Mouse (Mus musculus) lung, postnatal 0 days (tissue): ENCODE measurements around the gene H2al1n. TPM values are rescaled to one million over a fixed set of nuclear protein-coding genes. Genes with fewer than 3 reads are reported as not detected.
A peak's percentile ranks its signal among the peaks of the same experiment; 100 is the strongest.
"Not testable (repeated sequence)": the region's sequence is repeated elsewhere in the genome, so short reads cannot be mapped to it uniquely, and the experiment has no call there.

ENCODE experiments used
- ATAC-seq: fragments of 200-750 bp; cut with Nextera tagmentation; 2 replicates; pipeline ENCODE4 v1.8.0; 2017; ENCODE audit warnings: moderate library complexity
- DNase-seq: peaks from one replicate; pipeline ENCODE4 v3.0.0-alpha.2; 2016; ENCODE audit warnings: low spot score
- H3K27ac ChIP-seq: fragments of 300-500 bp; sonication (generic); 2 replicates; pipeline ENCODE4 v1.5.1; 2014; ENCODE audit warnings: antibody characterized with exemption, mild to moderate bottlenecking, low read length, mixed read lengths
- H3K27me3 ChIP-seq: fragments of 300-500 bp; sonication (generic); replicated peaks from 2 replicates; pipeline ENCODE4 v1.6.1; 2014; ENCODE audit warnings: low read length, mixed read lengths; ENCODE audit not compliant: insufficient read depth
- H3K36me3 ChIP-seq: fragments of 300-500 bp; sonication (generic); 2 replicates; pipeline ENCODE4 v1.6.1; 2014; ENCODE audit warnings: low read length, mixed read lengths; ENCODE audit not compliant: insufficient read depth
- H3K4me1 ChIP-seq: fragments of 300-500 bp; sonication (generic); 2 replicates; pipeline ENCODE4 v1.6.1; 2014; ENCODE audit warnings: antibody characterized with exemption, low read depth, low read length, mixed read lengths; ENCODE audit not compliant: insufficient read depth
- H3K4me2 ChIP-seq: fragments of 300-500 bp; sonication (generic); replicated peaks from 2 replicates; pipeline ENCODE4 v1.6.1; 2014; ENCODE audit warnings: low read depth, mild to moderate bottlenecking, low read length, moderate library complexity, mixed read lengths
- H3K4me3 ChIP-seq: fragments of 300-500 bp; sonication (generic); 2 replicates; pipeline ENCODE4 v1.5.1; 2014; ENCODE audit warnings: low read depth, low read length
- H3K9ac ChIP-seq: fragments of 300-500 bp; sonication (generic); replicated peaks from 2 replicates; pipeline ENCODE4 v1.6.1; 2014; ENCODE audit warnings: low read depth, mild to moderate bottlenecking
- H3K9me3 ChIP-seq: fragments of 300-500 bp; sonication (generic); 2 replicates; pipeline ENCODE4 v1.6.1; 2016; ENCODE audit warnings: low read length, mixed read lengths
- CTCF ChIP-seq: IDR thresholded peaks from 2 replicates; pipeline ENCODE4 v1.5.1; 2016; ENCODE audit warnings: antibody characterized with exemption, mild to moderate bottlenecking
- EP300 ChIP-seq: IDR thresholded peaks from 2 replicates; pipeline ENCODE4 v1.6.1; 2016; ENCODE audit warnings: antibody characterized with exemption, mild to moderate bottlenecking, control low read depth
- WGBS: fragments of 180-500 bp; shearing (Covaris S2); extraction: QIAGEN DNeasy Blood & Tissue Kit; methylation state at CpG from one replicate; pipeline ENCODE4 v1.1.7; 2014; 5-methylcytosine and 5-hydroxymethylcytosine counted together
- polyA plus RNA-seq: library from polyadenylated mRNA; unstranded; fragments of >200 nt; fragmentation: Nextera tagmentation; extraction: Ambion mirVana; gene quantifications from 2 replicates; pipeline ENCODE4 v1.2.1, GENCODE M21; 2015

H2al1n gene
- not detected in 2 replicates for polyA plus RNA-seq

DNA sequence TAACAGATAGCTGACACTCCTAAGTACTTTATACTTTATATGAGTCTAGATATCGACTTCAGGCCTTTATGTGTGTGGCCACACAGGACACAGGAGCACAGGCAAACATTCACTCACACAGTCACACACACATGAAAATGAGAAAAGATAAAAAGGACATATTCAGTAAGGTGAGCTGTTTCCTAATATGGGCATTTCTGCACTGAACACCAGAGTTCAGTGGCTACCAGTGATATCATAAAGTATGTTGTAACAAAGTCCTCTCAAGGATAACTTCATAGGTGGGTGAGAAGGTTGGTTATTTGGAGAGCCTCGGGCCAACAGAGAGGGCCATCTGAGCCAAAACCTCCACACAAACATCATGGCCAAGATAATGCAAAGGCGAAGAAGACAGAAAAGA lies at the start of gene H2al1n:
H2al1n (plus strand) TSS at position 301 of the 400 bp plus-strand sequence.
- not testable (repeated sequence) for H3K36me3 ChIP-seq, H3K9ac ChIP-seq, H3K27me3 ChIP-seq, H3K4me2 ChIP-seq, H3K4me3 ChIP-seq, ATAC-seq, DNase-seq, H3K27ac ChIP-seq, H3K9me3 ChIP-seq, H3K4me1 ChIP-seq
- 67% methylated on average over 3 of the region's 3 CpGs for WGBS

DNA sequence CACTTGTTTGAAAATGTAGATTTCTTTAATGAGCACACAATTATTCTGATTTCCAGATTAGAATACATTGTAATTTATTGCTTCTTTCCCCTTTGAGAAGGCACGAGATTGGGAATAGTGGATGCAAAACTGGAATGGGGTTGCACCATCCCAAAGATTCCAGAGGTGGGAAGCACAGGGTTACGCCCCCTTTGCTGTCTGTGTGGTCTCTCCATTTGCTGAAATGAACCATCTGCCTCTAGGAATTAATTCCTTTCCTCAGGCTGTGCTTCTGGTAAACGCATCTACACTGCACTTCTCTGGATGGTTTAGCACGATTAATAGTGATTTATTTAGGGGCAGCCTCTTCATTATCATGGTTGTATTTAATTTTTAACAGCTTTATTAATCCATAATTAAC lies 11.7 kb upstream of the H2al1n start:
- Histone ChIP-seq H3K27ac (no peak overlapping the region), H3K9me3 (no peaks in the 10 kb centered on the region), H3K9ac (no peak overlapping the region), H3K27me3 (no peaks in the 10 kb centered on the region), H3K4me3 (no peak overlapping the region), H3K4me2 (no peak overlapping the region), H3K36me3 (no peaks in the 10 kb centered on the region), H3K4me1 (no peaks in the 10 kb centered on the region)
- WGBS = 52% methylated on average over 4 of the region's 4 CpGs
- ATAC-seq = no peak
- DNase-seq = peak; percentile 15
- TF ChIP-seq CTCF (no peak), EP300 (no peak)

DNA sequence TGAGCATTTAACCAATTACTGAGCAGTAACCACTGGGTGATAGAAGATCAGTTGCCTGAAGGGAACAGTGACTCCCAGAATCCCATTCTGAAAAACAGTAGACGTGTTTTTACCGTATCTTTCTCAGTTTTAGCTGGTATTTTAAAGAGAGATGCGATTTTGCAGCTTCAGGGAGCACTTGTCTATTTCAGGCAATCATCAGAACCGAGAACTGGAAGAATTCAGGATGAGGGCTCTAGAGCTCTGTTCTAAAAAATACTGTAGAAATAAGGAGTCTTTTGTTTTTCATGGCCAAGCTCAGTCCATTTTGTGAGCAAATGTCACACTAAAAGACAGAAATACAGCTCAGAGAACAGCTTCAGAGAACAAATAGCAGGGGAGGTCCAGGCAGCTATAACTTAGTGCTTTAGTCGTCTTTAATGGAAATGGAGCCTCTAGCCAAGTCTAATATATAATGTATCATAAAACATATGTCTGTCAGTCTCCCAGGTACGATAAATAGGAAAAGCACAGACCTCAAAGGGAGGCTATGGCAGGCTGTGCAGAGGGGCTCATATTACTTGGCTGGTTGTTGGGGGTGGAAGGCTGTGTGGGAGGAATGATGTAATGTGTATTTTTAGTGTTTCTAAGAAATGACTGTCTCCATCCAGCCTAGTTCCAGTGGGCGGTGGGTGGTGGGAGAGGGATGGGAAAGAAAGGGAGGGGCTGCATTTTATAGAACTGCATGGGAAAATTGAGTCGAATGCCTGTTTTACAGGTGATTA lies 4.7 kb upstream of the H2al1n start:
- no peak overlapping the region for H3K9ac ChIP-seq
- 43% methylated on average over 8 of the region's 8 CpGs for WGBS
- no peak overlapping the region for H3K4me2 ChIP-seq
- TF ChIP-seq CTCF = no peak
- TF ChIP-seq EP300 = no peak
- H3K27me3 ChIP-seq = no peaks in the 10 kb centered on the region
- H3K36me3 ChIP-seq = no peaks in the 10 kb centered on the region
- H3K9me3 ChIP-seq = no peaks in the 10 kb centered on the region
- H3K27ac ChIP-seq = no peak overlapping the region
- no peak; the same call in 1 of the 2 replicates for ATAC-seq
- no peak overlapping the region for H3K4me3 ChIP-seq
- no peaks in the 10 kb centered on the region for H3K4me1 ChIP-seq
- peak; percentile 6 for DNase-seq

DNA sequence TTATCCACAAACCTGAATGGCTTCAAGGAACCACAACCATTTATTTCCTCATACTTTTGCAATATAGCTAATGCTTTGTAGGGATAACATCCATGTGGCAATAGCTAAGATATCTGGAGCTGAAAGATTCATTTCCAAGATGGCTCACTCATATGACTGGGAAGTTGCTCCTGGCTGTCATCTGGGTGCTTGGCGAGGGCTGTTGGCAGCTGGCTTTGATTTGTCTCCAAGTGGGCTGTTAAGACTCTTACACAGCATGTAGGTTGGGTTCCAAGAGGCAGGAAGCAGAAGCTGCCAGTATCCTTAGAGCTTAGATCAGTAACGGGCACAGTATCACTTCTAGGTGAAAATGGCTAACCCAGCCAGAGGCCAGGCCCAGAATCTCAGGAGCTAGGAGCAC lies 18.3 kb downstream of the H2al1n start:
- H3K27me3 ChIP-seq = no peaks in the 10 kb centered on the region
- ATAC-seq = no peak
- H3K4me2 ChIP-seq = no peak overlapping the region
- WGBS = 41% methylated on average over 2 of the region's 2 CpGs
- H3K27ac ChIP-seq = no peak overlapping the region
- no peaks in the 10 kb centered on the region for H3K9me3 ChIP-seq
- DNase-seq = no peak
- H3K4me3 ChIP-seq = no peak overlapping the region
- no peak for TF ChIP-seq EP300
- TF ChIP-seq CTCF = no peak
- H3K36me3 ChIP-seq = no peaks in the 10 kb centered on the region
- H3K4me1 ChIP-seq = no peaks in the 10 kb centered on the region
- no peak overlapping the region for H3K9ac ChIP-seq

DNA sequence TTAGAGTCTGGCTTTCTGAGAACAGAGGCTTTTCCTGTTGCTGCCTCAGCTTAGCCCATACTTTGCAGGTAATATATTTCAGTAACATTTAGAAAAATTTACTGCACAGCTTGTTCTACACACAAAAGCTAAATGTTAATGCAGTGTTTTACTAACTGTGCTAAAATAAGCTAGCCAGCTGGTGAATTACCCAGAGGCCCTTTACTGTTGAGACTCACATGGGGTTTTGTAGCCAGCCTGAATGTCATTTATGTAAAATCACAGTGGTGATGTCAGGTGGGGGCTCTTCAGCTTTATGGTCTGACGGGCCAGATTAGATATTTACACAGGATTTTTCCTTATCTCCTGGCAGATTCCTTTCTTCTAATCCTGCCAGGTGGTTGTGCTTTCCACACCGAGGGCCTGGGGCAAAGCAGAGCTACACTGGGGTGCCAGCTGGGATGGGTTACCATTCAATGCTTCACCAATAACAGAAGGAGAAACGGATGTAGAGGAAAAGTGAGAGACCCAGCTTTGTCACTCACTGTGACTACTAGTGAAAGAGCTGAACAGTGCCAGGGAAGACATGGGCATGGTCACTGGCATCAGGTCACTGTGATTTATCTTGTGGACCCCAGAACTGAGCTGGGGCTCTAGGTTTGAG lies 48.8 kb downstream of the H2al1n start:
- Histone ChIP-seq H3K4me1 (no peaks in the 10 kb centered on the region), H3K4me3 (no peak overlapping the region), H3K9ac (no peak overlapping the region), H3K36me3 (no peaks in the 10 kb centered on the region), H3K9me3 (no peaks in the 10 kb centered on the region), H3K27me3 (no peaks in the 10 kb centered on the region), H3K4me2 (no peak overlapping the region), H3K27ac (no peak overlapping the region)
- no peak for TF ChIP-seq CTCF
- no peak for TF ChIP-seq EP300
- no peak for ATAC-seq
- no peak for DNase-seq
- WGBS = 50% methylated on average over 3 of the region's 3 CpGs
